Mouse (Mus musculus) limb, embryonic 13.5 days (tissue): ENCODE results near the gene Ech1. TPM values are rescaled to one million over a fixed set of nuclear protein-coding genes. Genes with fewer than 3 reads are reported as not detected.

Experiments used
- ATAC-seq: fragments of 200-750 bp; cut with Nextera tagmentation; 2 replicates; pipeline ENCODE4 v1.8.0; 2017; ENCODE audit warnings: low read depth, moderate number of reproducible peaks, moderate TSS enrichment; ENCODE audit not compliant: low FRiP score
- H3K27ac ChIP-seq: fragments of 300-500 bp; sonication (generic); 2 replicates; pipeline ENCODE4 v1.5.1; 2015; ENCODE audit warnings: inconsistent platforms, mild to moderate bottlenecking, moderate library complexity
- H3K27me3 ChIP-seq: fragments of 300-500 bp; sonication (generic); 2 replicates; pipeline ENCODE4 v1.6.1; 2015; ENCODE audit warnings: mild to moderate bottlenecking, inconsistent platforms
- H3K36me3 ChIP-seq: fragments of 300-500 bp; sonication (generic); 2 replicates; pipeline ENCODE4 v1.6.1; 2015; ENCODE audit warnings: inconsistent platforms, mild to moderate bottlenecking, moderate library complexity
- H3K4me1 ChIP-seq: fragments of 300-500 bp; sonication (generic); 2 replicates; pipeline ENCODE4 v1.6.1; 2015; ENCODE audit warnings: inconsistent platforms
- H3K4me2 ChIP-seq: fragments of 300-500 bp; sonication (generic); replicated peaks from 2 replicates; pipeline ENCODE4 v1.6.1; 2015; ENCODE audit warnings: inconsistent platforms, mild to moderate bottlenecking, moderate library complexity
- H3K4me3 ChIP-seq: fragments of 300-500 bp; sonication (generic); 2 replicates; pipeline ENCODE4 v1.5.1; 2015; ENCODE audit warnings: moderate library complexity, mild to moderate bottlenecking, inconsistent platforms
- H3K9ac ChIP-seq: fragments of 300-500 bp; sonication (generic); 2 replicates; pipeline ENCODE4 v1.6.1; 2015; ENCODE audit warnings: mild to moderate bottlenecking, inconsistent platforms
- H3K9me3 ChIP-seq: fragments of 300-500 bp; sonication (generic); 2 replicates; pipeline ENCODE4 v1.6.1; 2016; ENCODE audit warnings: inconsistent platforms
- WGBS: fragments of 180-500 bp; shearing (Covaris S2); methylation state at CpG from one replicate; pipeline ENCODE4 v1.1.7; 2015; 5-methylcytosine and 5-hydroxymethylcytosine counted together
- polyA plus RNA-seq: library from polyadenylated mRNA; unstranded; fragments of >200 nt; fragmentation: Nextera tagmentation; extraction: Ambion mirVana; gene quantifications from 2 replicates; pipeline ENCODE4 v1.2.1, GENCODE M21; 2015

Ech1 gene
- polyA plus RNA-seq = 155 TPM in 2 replicates

- Histone ChIP-seq H3K27me3 (no peaks in the 10 kb centered on the region), H3K9ac (peak within 1 kb of the TSS; percentile 75), H3K4me2 (peak within 1 kb of the TSS; percentile 67), H3K36me3 (peaks cover 42% of the 10 kb centered on the region), H3K4me1 (peaks cover 24% of the 10 kb centered on the region), H3K27ac (peak within 1 kb of the TSS; percentile 92), H3K9me3 (no peaks in the 10 kb centered on the region), H3K4me3 (peak within 1 kb of the TSS; percentile 51)
- WGBS = 3% methylated on average over 33 of the region's 33 CpGs
- peak; percentile 85 for ATAC-seq
These were observed at the start of gene Ech1 for GRCm38 (mm10) chr7:28824941-28825685. Gene Ech1 (plus strand): TSS chr7:28825217.

GRCm38 (mm10) chr7:28778825-28779224, 46.2 kb upstream of the Ech1 start:
- H3K4me1 ChIP-seq = peaks cover 9% of the 10 kb centered on the region
- H3K4me2 ChIP-seq = no peak overlapping the region
- peaks cover 62% of the 10 kb centered on the region for H3K36me3 ChIP-seq
- ATAC-seq = no peak
- H3K4me3 ChIP-seq = no peak overlapping the region
- H3K27me3 ChIP-seq = no peaks in the 10 kb centered on the region
- 80% methylated on average over 9 of the region's 9 CpGs for WGBS
- no peak overlapping the region for H3K9ac ChIP-seq
- no peaks in the 10 kb centered on the region for H3K9me3 ChIP-seq
- no peak overlapping the region for H3K27ac ChIP-seq

DNA sequence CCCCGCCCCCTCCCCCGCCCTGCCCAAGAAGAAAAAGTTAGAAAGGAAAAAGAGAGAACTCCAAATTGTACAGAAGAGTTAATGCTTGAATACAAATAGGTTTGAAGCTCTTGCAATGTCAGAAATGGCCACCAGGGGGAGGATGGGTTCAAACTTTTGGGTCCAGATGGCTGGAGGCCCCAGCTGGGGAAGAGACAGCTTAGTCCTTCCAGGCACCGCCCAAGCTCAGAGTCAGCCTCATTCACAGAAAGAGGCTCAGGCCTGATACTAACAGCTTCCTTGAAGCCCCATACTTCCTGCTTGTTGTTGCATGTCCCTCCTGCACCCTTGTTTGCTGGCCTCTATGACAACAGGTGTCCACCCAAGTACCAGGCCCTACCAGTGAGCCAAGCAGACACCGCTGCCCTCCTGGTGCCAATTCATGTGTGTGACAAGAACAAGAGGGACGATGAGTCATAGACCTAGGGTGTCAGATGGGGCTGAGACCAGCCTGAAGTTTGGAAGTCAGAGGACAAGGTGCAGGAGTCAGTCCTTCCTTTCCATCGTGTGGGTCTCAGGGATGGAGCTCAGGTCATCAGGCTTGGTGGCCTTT, 44.9 kb upstream of the Ech1 start:
- Histone ChIP-seq H3K27me3 (no peaks in the 10 kb centered on the region), H3K4me1 (peaks cover 9% of the 10 kb centered on the region), H3K4me3 (no peak overlapping the region), H3K4me2 (no peak overlapping the region; the same call in 1 of the 2 replicates), H3K9ac (no peak overlapping the region), H3K36me3 (peaks cover 62% of the 10 kb centered on the region), H3K9me3 (no peaks in the 10 kb centered on the region), H3K27ac (0 out of 2 replicates have a peak overlapping the region, but pooled peaks have one; percentile 52)
- 0 out of 2 replicates have a peak, but pooled peaks have one; percentile 39 for ATAC-seq
- WGBS = 48% methylated on average over 6 of the region's 6 CpGs

DNA sequence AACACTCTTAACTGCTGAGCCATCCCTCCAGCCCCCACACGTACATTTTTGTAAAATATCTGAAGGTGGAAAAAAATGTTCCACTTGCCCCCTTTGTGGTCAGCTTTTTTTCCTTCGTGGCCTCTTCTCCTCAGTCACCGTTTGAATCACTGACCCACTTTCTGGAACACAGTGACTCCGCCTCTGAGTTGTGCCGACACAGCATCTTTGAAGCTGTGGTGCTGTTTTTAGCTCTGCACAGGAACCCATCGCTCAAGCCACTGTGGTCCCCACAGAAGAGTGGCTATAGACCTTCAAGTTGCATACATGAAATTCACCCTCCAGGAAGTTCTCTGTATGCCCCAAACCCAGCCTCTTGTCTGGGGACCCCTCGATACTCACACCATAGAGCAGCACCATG, 44.2 kb upstream of the Ech1 start:
- H3K27ac ChIP-seq = no peak overlapping the region
- WGBS = 82% methylated on average over 7 of the region's 7 CpGs
- H3K36me3 ChIP-seq = peaks cover 62% of the 10 kb centered on the region

GRCm38 (mm10) chr7:28781261-28781663, 43.8 kb upstream of the Ech1 start:
- Histone ChIP-seq H3K4me2 (no peak overlapping the region), H3K36me3 (peaks cover 64% of the 10 kb centered on the region)

More for the DNA sequence above, 44.2 kb upstream of the Ech1 start:
- no peak overlapping the region for H3K4me2 ChIP-seq
- ATAC-seq = no peak
- no peak overlapping the region for H3K9ac ChIP-seq
- no peaks in the 10 kb centered on the region for H3K27me3 ChIP-seq
- H3K9me3 ChIP-seq = no peaks in the 10 kb centered on the region
- H3K4me3 ChIP-seq = no peak overlapping the region
- H3K4me1 ChIP-seq = peaks cover 9% of the 10 kb centered on the region

GRCm38 (mm10) chr7:28785161-28785560, 39.9 kb upstream of the Ech1 start:
- peaks cover 60% of the 10 kb centered on the region for H3K36me3 ChIP-seq

More at GRCm38 (mm10) chr7:28781261-28781663, 43.8 kb upstream of the Ech1 start:
- H3K9me3 ChIP-seq = no peaks in the 10 kb centered on the region
- no peak overlapping the region for H3K9ac ChIP-seq
- WGBS = 87% methylated on average over 8 of the region's 8 CpGs
- peaks cover 9% of the 10 kb centered on the region for H3K4me1 ChIP-seq
- no peaks in the 10 kb centered on the region for H3K27me3 ChIP-seq
- H3K4me3 ChIP-seq = no peak overlapping the region
- H3K27ac ChIP-seq = no peak overlapping the region
- ATAC-seq = no peak

DNA sequence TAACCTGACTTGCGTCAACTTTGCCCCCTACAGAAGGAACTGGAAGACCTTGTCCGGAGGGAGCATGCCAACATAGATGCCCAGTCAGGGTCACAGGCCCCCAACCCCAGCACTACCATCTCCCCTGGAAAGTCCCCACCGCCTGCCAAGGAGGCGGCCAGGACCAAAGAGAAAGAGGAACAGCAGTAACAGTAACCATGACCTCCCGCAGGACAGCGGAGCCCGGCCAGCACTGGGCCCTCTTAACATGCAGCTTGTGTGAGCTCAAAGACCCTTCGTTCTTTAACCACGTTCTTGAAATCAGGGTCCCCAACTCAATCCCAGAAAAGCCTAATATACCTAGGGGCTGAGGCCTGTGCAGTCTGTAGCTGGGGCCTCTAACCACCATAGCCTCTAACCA, 37.1 kb upstream of the Ech1 start:
- Histone ChIP-seq H3K27me3 (no peaks in the 10 kb centered on the region), H3K4me2 (no peak overlapping the region), H3K4me1 (peaks cover 32% of the 10 kb centered on the region), H3K4me3 (no peak overlapping the region), H3K9ac (no peak overlapping the region), H3K27ac (no peak overlapping the region), H3K9me3 (no peaks in the 10 kb centered on the region), H3K36me3 (peaks cover 53% of the 10 kb centered on the region)
- 89% methylated on average over 9 of the region's 9 CpGs for WGBS
- ATAC-seq = no peak

More at GRCm38 (mm10) chr7:28785161-28785560, 39.9 kb upstream of the Ech1 start:
- peaks cover 28% of the 10 kb centered on the region for H3K4me1 ChIP-seq
- ATAC-seq = no peak
- no peak overlapping the region for H3K4me3 ChIP-seq
- no peak overlapping the region for H3K4me2 ChIP-seq
- WGBS = 76% methylated on average over 5 of the region's 5 CpGs
- H3K27ac ChIP-seq = no peak overlapping the region
- no peak overlapping the region; the same call in 1 of the 2 replicates for H3K9ac ChIP-seq
- H3K27me3 ChIP-seq = no peaks in the 10 kb centered on the region
- no peaks in the 10 kb centered on the region for H3K9me3 ChIP-seq

DNA sequence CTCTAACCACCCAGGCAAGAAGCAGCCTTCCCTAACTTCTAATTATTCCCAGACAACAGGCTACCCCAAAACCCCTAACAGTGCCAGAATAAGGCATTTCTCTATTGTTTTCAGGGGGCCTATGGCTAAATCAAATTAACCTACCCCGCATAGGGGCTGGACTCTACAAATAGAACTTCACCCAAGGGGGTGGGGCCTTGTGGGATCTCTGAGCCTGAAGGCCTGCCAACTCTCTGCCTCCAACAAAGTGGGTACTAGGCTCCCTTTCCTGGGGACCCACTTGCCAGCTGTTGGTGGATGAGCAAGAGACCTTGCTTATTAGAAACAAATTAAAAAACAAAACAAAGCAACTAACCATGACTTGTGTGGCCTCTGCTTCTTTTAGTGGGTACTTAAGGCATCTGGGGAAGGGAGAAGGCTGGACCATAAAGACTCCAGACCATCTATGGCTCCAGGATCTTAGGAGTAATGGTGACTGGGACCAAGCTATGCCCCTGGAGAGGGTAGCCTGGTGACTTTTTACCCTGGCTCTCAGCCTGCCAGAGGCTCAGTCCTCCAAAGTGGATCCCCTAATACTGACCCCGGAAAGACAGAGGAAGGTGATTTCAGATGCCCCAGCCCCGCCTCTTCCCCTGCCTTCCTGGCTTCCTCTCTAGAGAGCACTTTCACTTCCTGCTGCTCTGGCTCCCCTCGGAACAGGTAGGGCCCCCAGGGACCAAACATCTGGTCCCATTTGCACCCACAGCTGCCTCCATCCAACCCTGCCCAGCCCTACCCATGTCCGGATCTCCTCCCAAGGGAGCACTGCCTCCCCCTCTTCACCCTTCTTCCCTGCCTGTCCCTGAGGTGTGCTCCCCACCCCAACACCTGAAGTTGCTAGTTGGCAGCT, 36.5 kb upstream of the Ech1 start, which contains the start of gene Rinl:
Gene Rinl, plus strand, starts transcription at position 663 of the 889 bp plus-strand sequence.
- Histone ChIP-seq H3K4me3 (no peak within 1 kb of the TSS), H3K4me2 (no peak within 1 kb of the TSS), H3K27me3 (no peaks in the 10 kb centered on the region), H3K27ac (peak within 1 kb of the TSS; percentile 65; the same call in 1 of the 2 replicates), H3K36me3 (peaks cover 46% of the 10 kb centered on the region), H3K4me1 (peaks cover 32% of the 10 kb centered on the region), H3K9me3 (no peaks in the 10 kb centered on the region), H3K9ac (no peak within 1 kb of the TSS)
- no peak for ATAC-seq
- WGBS = 53% methylated on average over 5 of the region's 5 CpGs

DNA sequence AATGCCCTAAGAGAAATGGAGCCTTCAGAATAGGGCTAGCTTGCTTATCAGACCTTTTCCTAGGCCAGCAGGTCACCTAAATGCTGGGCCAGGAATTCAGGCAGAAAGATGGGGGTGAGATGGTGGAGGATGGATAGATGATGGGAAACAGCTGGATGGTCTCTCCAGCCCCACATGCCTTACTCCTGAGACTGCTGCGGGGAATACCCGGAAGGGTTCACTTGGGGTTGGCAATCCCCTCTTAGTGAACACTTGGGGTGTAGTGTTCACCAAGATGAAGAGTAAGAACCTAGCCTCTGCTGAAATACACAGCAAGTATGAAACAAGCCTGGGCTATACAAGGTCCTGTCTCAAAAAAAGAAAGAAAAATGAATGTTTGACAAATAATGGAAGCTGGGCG, 35.8 kb upstream of the Ech1 start:
- Histone ChIP-seq H3K4me2 (no peak overlapping the region), H3K27me3 (no peaks in the 10 kb centered on the region), H3K27ac (peak overlapping the region; percentile 65; the same call in 1 of the 2 replicates), H3K36me3 (peaks cover 39% of the 10 kb centered on the region), H3K4me1 (peaks cover 32% of the 10 kb centered on the region), H3K4me3 (no peak overlapping the region), H3K9ac (no peak overlapping the region), H3K9me3 (no peaks in the 10 kb centered on the region)
- WGBS = 58% methylated on average over 3 of the region's 3 CpGs
- ATAC-seq = no peak

DNA sequence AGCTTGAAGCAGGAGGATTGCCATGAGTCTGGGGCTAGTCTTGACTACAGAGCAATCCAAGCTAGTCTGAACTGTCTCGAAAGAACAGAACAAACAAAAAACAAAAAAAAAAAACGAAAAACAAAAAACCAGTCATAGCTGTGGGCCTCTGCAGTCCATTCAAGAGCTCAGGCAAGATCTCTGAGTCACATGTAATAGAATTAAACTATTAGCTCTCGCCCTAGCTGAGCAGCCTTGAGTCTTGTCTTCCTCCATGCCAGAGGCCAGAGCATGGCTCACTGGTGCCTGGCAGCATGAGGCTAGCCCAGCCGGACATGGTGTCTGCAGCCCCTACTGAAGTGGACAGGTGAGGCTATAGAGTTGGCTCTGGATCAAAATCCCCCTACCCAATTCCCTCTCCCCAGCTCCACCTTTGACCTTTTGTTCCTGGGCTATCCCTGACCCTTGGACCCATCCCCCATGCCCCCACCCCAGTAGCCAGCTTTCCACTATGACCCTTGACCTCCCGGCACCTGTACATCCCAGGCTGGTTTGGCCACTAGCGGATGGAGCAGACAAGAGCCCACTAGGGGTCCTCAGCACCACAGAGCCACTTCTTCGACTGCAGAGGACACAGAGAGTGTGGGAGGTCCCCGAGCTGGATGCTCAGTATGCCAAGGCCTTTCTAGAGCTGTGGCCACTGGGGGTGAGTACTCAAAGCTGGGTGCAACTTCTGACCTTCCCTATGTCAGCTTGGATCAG, 34.8 kb upstream of the Ech1 start:
- Histone ChIP-seq H3K36me3 (peaks cover 29% of the 10 kb centered on the region), H3K4me1 (peaks cover 32% of the 10 kb centered on the region), H3K27me3 (no peaks in the 10 kb centered on the region), H3K4me2 (no peak overlapping the region), H3K4me3 (no peak overlapping the region), H3K27ac (peak overlapping the region; percentile 65; the same call in 1 of the 2 replicates), H3K9me3 (no peaks in the 10 kb centered on the region), H3K9ac (no peak overlapping the region)
- no peak for ATAC-seq
- WGBS = 52% methylated on average over 8 of the region's 8 CpGs

DNA sequence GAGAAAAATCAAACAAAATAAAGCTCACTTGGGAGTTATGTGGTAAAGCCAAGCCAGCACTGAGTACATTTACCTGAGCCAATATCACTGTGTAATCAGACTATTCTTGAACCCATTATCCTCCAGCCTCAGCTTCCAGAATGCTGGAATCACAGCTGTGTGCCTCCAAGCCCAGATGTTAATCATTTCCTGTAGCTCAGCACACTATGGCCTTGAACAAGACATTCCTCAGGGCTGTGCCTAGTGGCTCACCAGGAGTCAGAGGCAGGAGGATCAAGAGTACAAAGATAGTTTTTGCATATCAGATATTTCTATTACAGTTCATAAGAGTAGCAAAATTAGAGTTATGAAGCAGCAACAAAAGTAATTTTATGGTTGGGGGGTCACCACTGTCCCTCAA, 33.3 kb upstream of the Ech1 start:
- H3K27me3 ChIP-seq = no peaks in the 10 kb centered on the region
- peaks cover 15% of the 10 kb centered on the region for H3K36me3 ChIP-seq
- no peak overlapping the region for H3K9ac ChIP-seq
- H3K27ac ChIP-seq = no peak overlapping the region; the same call in 1 of the 2 replicates
- no peak overlapping the region for H3K4me2 ChIP-seq
- ATAC-seq = no peak
- no peaks in the 10 kb centered on the region for H3K9me3 ChIP-seq
- H3K4me1 ChIP-seq = peaks cover 37% of the 10 kb centered on the region
- no peak overlapping the region for H3K4me3 ChIP-seq
